Mouse (Mus musculus) midbrain, embryonic 12.5 days (tissue): ENCODE results near the gene Gap43. TPM values are rescaled to one million over a fixed set of nuclear protein-coding genes. Genes with fewer than 3 reads are reported as not detected.

Experiments
- ATAC-seq: fragments of 200-750 bp; cut with Nextera tagmentation; 2 replicates; pipeline ENCODE4 v1.8.0; 2017; ENCODE audit warnings: low read depth, moderate TSS enrichment, moderate library complexity; ENCODE audit not compliant: low FRiP score
- H3K27ac ChIP-seq: fragments of 300-500 bp; sonication (generic); replicated peaks from 2 replicates; pipeline ENCODE4 v1.5.1; 2016; ENCODE audit warnings: mild to moderate bottlenecking
- H3K27me3 ChIP-seq: fragments of 300-500 bp; sonication (generic); 2 replicates; pipeline ENCODE4 v1.6.1; 2016; ENCODE audit warnings: mild to moderate bottlenecking
- H3K36me3 ChIP-seq: fragments of 300-500 bp; sonication (generic); 2 replicates; pipeline ENCODE4 v1.6.1; 2016
- H3K4me1 ChIP-seq: fragments of 300-500 bp; sonication (generic); 2 replicates; pipeline ENCODE4 v1.6.1; 2016
- H3K4me2 ChIP-seq: fragments of 300-500 bp; sonication (generic); replicated peaks from 2 replicates; pipeline ENCODE4 v1.6.1; 2016; ENCODE audit warnings: mild to moderate bottlenecking, moderate library complexity
- H3K4me3 ChIP-seq: fragments of 300-500 bp; sonication (generic); 2 replicates; pipeline ENCODE4 v1.5.1; 2016; ENCODE audit warnings: mild to moderate bottlenecking
- H3K9ac ChIP-seq: fragments of 300-500 bp; sonication (generic); replicated peaks from 2 replicates; pipeline ENCODE4 v1.6.1; 2016; ENCODE audit warnings: mild to moderate bottlenecking, moderate library complexity
- H3K9me3 ChIP-seq: fragments of 300-500 bp; sonication (generic); 2 replicates; pipeline ENCODE4 v1.6.1; 2016; ENCODE audit warnings: mild to moderate bottlenecking
- WGBS: fragments of 180-500 bp; shearing (Covaris S2); methylation state at CpG from one replicate; pipeline ENCODE4 v1.1.7; 2016; 5-methylcytosine and 5-hydroxymethylcytosine counted together
- polyA plus RNA-seq: library from polyadenylated mRNA; unstranded; fragments of >200 nt; fragmentation: Nextera tagmentation; extraction: Ambion mirVana; gene quantifications from 2 replicates; pipeline ENCODE4 v1.2.1, GENCODE M21; 2016

Gap43 gene
- polyA plus RNA-seq, 1 experiment from 2014 or later: 360 TPM

- Histone ChIP-seq H3K27me3 (no peaks in the 10 kb centered on the region), H3K27ac (peak overlapping the region; percentile 82; the same call in 1 of the 2 replicates), H3K36me3 (no peaks in the 10 kb centered on the region), H3K9ac (peak overlapping the region; percentile 68; the same call in 1 of the 2 replicates), H3K9me3 (no peaks in the 10 kb centered on the region), H3K4me1 (peaks cover 26% of the 10 kb centered on the region), H3K4me3 (peak overlapping the region; percentile 57), H3K4me2 (peak overlapping the region; percentile 69)
- WGBS: 45% methylated on average over 2 of the region's 2 CpGs
- ATAC-seq: no peak
Observed at GRCm38 (mm10) chr16:42337663-42338062, 2.8 kb downstream of the Gap43 start.

- Histone ChIP-seq H3K36me3 (no peaks in the 10 kb centered on the region), H3K9ac (no peak overlapping the region), H3K4me1 (peaks cover 26% of the 10 kb centered on the region), H3K27ac (0 out of 2 replicates have a peak overlapping the region, but pooled peaks have one; percentile 31), H3K4me2 (peak overlapping the region; percentile 69), H3K4me3 (0 out of 2 replicates have a peak overlapping the region, but pooled peaks have one; percentile 57), H3K27me3 (no peaks in the 10 kb centered on the region), H3K9me3 (no peaks in the 10 kb centered on the region)
- ATAC-seq: no peak; the same call in 1 of the 2 replicates
- 20% methylated on average over 2 of the region's 2 CpGs for WGBS
Observed at GRCm38 (mm10) chr16:42336610-42337009, 3.8 kb downstream of the Gap43 start.

- ATAC-seq: no peak
- 43% methylated on average over 4 of the region's 4 CpGs for WGBS
- H3K4me1 ChIP-seq: peaks cover 10% of the 10 kb centered on the region
Observed at GRCm38 (mm10) chr16:42332321-42332720, 8.1 kb downstream of the Gap43 start.

GRCm38 (mm10) chr16:42326191-42326590 is 14.3 kb downstream of the Gap43 start:
- 84% methylated on average over 2 of the region's 2 CpGs for WGBS
- Histone ChIP-seq H3K4me1 (no peaks in the 10 kb centered on the region), H3K27ac (no peak overlapping the region), H3K4me3 (no peak overlapping the region), H3K9me3 (no peaks in the 10 kb centered on the region), H3K27me3 (no peaks in the 10 kb centered on the region), H3K4me2 (no peak overlapping the region), H3K36me3 (no peaks in the 10 kb centered on the region), H3K9ac (no peak overlapping the region)
- ATAC-seq: no peak

More at GRCm38 (mm10) chr16:42332321-42332720, 8.1 kb downstream of the Gap43 start:
- Histone ChIP-seq H3K9me3 (no peaks in the 10 kb centered on the region), H3K4me2 (no peak overlapping the region), H3K36me3 (no peaks in the 10 kb centered on the region), H3K27ac (no peak overlapping the region), H3K4me3 (no peak overlapping the region), H3K27me3 (no peaks in the 10 kb centered on the region), H3K9ac (no peak overlapping the region)

GRCm38 (mm10) chr16:42325536-42325935 is 14.9 kb downstream of the Gap43 start:
- no peaks in the 10 kb centered on the region for H3K36me3 ChIP-seq
- no peak overlapping the region for H3K4me2 ChIP-seq
- H3K4me1 ChIP-seq: no peaks in the 10 kb centered on the region
- H3K4me3 ChIP-seq: no peak overlapping the region
- no peak overlapping the region for H3K27ac ChIP-seq
- no peaks in the 10 kb centered on the region for H3K27me3 ChIP-seq
- no peak overlapping the region for H3K9ac ChIP-seq
- no peak for ATAC-seq
- H3K9me3 ChIP-seq: no peaks in the 10 kb centered on the region

- no peak for ATAC-seq
- Histone ChIP-seq H3K27ac (no peak overlapping the region), H3K36me3 (no peaks in the 10 kb centered on the region), H3K4me2 (no peak overlapping the region), H3K4me1 (no peaks in the 10 kb centered on the region), H3K9me3 (no peaks in the 10 kb centered on the region), H3K4me3 (no peak overlapping the region), H3K27me3 (no peaks in the 10 kb centered on the region), H3K9ac (no peak overlapping the region)
Observed at GRCm38 (mm10) chr16:42319831-42320230, 20.6 kb downstream of the Gap43 start.

GRCm38 (mm10) chr16:42319365-42319764 is 21.1 kb downstream of the Gap43 start:
- 85% methylated on average over 5 of the region's 5 CpGs for WGBS
- no peak overlapping the region for H3K4me3 ChIP-seq
- H3K36me3 ChIP-seq: no peaks in the 10 kb centered on the region
- H3K27ac ChIP-seq: no peak overlapping the region
- no peak for ATAC-seq
- H3K4me2 ChIP-seq: no peak overlapping the region
- H3K27me3 ChIP-seq: no peaks in the 10 kb centered on the region
- no peak overlapping the region for H3K9ac ChIP-seq
- no peaks in the 10 kb centered on the region for H3K9me3 ChIP-seq
- no peaks in the 10 kb centered on the region for H3K4me1 ChIP-seq

- H3K4me1 ChIP-seq: 0 out of 2 replicates have a peak, but pooled peaks cover 10% of the 10 kb centered on the region
- 83% methylated on average over 1 of the region's 1 CpGs for WGBS
- no peak overlapping the region for H3K4me2 ChIP-seq
- no peaks in the 10 kb centered on the region for H3K27me3 ChIP-seq
- no peaks in the 10 kb centered on the region for H3K9me3 ChIP-seq
- H3K36me3 ChIP-seq: no peaks in the 10 kb centered on the region
- no peak for ATAC-seq
- H3K27ac ChIP-seq: no peak overlapping the region
- H3K4me3 ChIP-seq: no peak overlapping the region
- H3K9ac ChIP-seq: no peak overlapping the region
Observed at GRCm38 (mm10) chr16:42312125-42312524, 28.3 kb downstream of the Gap43 start.

- Histone ChIP-seq H3K27me3 (no peaks in the 10 kb centered on the region), H3K27ac (0 out of 2 replicates have a peak overlapping the region, but pooled peaks have one; percentile 30), H3K9me3 (no peaks in the 10 kb centered on the region), H3K4me2 (no peak overlapping the region), H3K9ac (no peak overlapping the region), H3K4me3 (no peak overlapping the region), H3K36me3 (no peaks in the 10 kb centered on the region), H3K4me1 (peaks cover 35% of the 10 kb centered on the region)
- WGBS: 39% methylated on average over 1 of the region's 1 CpGs
- peak; percentile 32 for ATAC-seq
Observed at GRCm38 (mm10) chr16:42308761-42309160, 31.7 kb downstream of the Gap43 start.

GRCm38 (mm10) chr16:42305934-42306701 is 34.3 kb downstream of the Gap43 start:
- 2% methylated on average over 14 of the region's 14 CpGs for WGBS
- Histone ChIP-seq H3K9me3 (no peaks in the 10 kb centered on the region), H3K9ac (peak overlapping the region; percentile 43), H3K4me3 (peak overlapping the region; percentile 32), H3K36me3 (no peaks in the 10 kb centered on the region), H3K4me1 (peaks cover 43% of the 10 kb centered on the region), H3K27ac (peak overlapping the region; percentile 68), H3K4me2 (peak overlapping the region; percentile 51), H3K27me3 (no peaks in the 10 kb centered on the region)
- peak; percentile 90 for ATAC-seq

GRCm38 (mm10) chr16:42303461-42303860 is 37.0 kb downstream of the Gap43 start:
- Histone ChIP-seq H3K27me3 (no peaks in the 10 kb centered on the region), H3K4me3 (no peak overlapping the region), H3K4me2 (no peak overlapping the region), H3K9me3 (no peaks in the 10 kb centered on the region), H3K36me3 (no peaks in the 10 kb centered on the region), H3K9ac (peak overlapping the region; percentile 12; the same call in 1 of the 2 replicates), H3K4me1 (peaks cover 35% of the 10 kb centered on the region), H3K27ac (peak overlapping the region; percentile 58)
- WGBS: 57% methylated on average over 6 of the region's 6 CpGs
- no peak for ATAC-seq

- no peak for ATAC-seq
- H3K4me2 ChIP-seq: no peak overlapping the region
- no peak overlapping the region for H3K9ac ChIP-seq
- H3K27me3 ChIP-seq: no peaks in the 10 kb centered on the region
- no peaks in the 10 kb centered on the region for H3K4me1 ChIP-seq
- no peaks in the 10 kb centered on the region for H3K9me3 ChIP-seq
- H3K27ac ChIP-seq: no peak overlapping the region
- no peaks in the 10 kb centered on the region for H3K36me3 ChIP-seq
- WGBS: 89% methylated on average over 5 of the region's 5 CpGs
- H3K4me3 ChIP-seq: no peak overlapping the region
Observed at GRCm38 (mm10) chr16:42294481-42294880, 46.0 kb downstream of the Gap43 start.
